Mouse (Mus musculus) cerebellum, adult 2 months (tissue): Measurements from ENCODE around the gene Efhd2.

ENCODE experiments used
- CTCF ChIP-seq: fragments of 200-500 bp; IDR thresholded peaks from 2 replicates; pipeline ENCODE4 v1.5.1; 2011; ENCODE audit warnings: low read depth, mild to moderate bottlenecking, control low read depth, low read length, moderate library complexity, borderline replicate concordance; ENCODE audit not compliant: insufficient read depth
- POLR2A ChIP-seq: fragments of 200-500 bp; IDR thresholded peaks from 2 replicates; pipeline ENCODE4 v1.6.1; 2011; ENCODE audit warnings: low read length, control low read depth, borderline replicate concordance; ENCODE audit not compliant: insufficient read depth

DNA sequence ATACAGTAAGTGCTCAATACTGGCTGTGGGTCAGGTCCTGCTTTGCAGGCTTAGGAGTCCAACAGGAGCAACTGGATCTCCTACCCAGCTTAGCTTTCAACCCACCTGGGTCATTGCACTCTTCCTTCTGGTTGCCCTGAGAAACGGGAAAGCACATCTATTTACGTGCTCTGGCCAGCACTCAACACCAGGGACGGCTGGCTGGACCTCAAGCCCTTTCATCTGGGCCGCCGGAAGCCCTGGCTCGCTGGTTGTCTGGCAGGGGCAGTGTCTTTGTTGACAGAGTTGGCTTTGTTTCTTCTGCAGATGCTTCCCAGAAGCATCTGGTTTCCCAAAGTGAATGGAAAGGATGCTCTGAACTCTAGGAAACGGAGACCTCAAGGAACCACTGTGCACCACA is 39.3 kb upstream of the Efhd2 start:
- TF ChIP-seq CTCF (no peak), POLR2A (no peak)
